Mouse (Mus musculus): ENCODE results near the gene B4galt1.

Gene B4galt1

DNA sequence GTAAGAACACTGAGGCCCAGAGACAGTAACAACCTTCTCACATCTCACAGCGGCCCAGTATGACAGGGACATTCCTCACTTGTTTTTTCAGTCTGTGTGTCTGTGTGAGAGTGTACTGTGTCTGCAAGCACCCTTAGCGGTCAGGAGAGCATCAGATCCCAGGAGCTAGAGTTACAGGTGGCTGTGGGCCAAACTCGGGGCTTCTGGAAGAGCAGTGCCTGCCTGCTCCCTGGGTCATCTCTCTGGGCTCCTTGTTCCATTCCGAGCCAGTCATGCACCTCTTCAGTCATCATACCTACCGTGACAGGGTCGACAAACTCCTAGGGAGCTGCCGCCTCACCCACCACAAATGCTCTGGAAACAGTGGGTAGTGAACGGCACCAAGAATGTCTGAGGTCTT is 10.1 kb downstream of the B4galt1 start:
- no peak for DNase-seq (ENCODE audit: low read depth, low spot score)

DNA sequence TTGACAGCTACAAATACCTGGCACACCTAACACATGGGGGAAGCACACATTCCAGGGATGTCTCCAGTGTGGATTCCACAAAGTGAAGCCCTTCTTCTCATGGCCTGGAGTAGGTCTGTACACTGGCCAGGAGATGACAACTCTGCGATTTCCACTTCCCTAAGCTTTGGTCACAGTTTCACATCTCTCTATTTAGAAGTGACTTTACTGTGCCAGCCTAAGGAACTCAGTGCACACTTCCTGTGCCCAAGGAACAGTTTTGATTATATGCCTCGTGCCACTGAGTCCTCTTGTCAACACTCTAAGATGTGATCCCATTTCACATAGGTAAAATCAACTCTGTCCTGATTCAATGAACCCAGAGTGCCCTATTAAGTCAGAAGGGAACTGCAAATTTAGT is 13.4 kb downstream of the B4galt1 start:
- DNase-seq (ENCODE audit: low read depth, low spot score): peak; percentile 31

- no peak for DNase-seq (ENCODE audit: low read depth, low spot score)
These were observed 14.6 kb downstream of the B4galt1 start for GRCm38 (mm10) chr4:40839251-40839650.

- DNase-seq (ENCODE audit: low read depth, low spot score): no peak
These were observed 16.1 kb downstream of the B4galt1 start for GRCm38 (mm10) chr4:40837451-40838285.

GRCm38 (mm10) chr4:40837008-40837407 is 16.8 kb downstream of the B4galt1 start:
- no peak for DNase-seq (ENCODE audit: low read depth, low spot score)

- no peak for DNase-seq (ENCODE audit: low read depth, low spot score)
These were observed 18.9 kb downstream of the B4galt1 start for GRCm38 (mm10) chr4:40834872-40835271.

GRCm38 (mm10) chr4:40834232-40834786 is 19.5 kb downstream of the B4galt1 start:
- no peak for DNase-seq (ENCODE audit: low read depth, low spot score)

- DNase-seq (ENCODE audit: low read depth, low spot score): no peak
These were observed 20.2 kb downstream of the B4galt1 start for GRCm38 (mm10) chr4:40833381-40834231.

DNA sequence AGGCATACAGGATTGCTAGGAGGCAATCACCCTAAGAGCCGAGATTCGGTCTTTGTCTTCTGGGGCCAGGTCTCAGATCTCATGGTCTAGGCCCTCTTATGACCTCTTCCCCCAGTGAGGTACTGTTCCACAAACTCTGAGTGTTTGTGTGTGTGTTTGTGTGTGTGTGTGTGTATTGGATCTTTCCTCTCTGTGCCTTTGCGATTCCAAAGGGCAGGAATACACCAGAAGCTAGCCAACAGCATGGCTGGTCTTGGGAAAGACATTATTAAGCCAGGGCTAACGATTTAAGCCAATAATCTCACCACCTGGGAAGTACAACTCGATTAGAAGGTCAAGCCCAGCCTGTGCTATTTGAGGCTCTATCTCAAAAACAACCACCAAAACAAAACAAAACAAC is 23.3 kb downstream of the B4galt1 start:
- DNase-seq (ENCODE audit: low read depth, low spot score): no peak

- DNase-seq (ENCODE audit: low read depth, low spot score): no peak
These were observed 24.0 kb downstream of the B4galt1 start for GRCm38 (mm10) chr4:40829654-40830400.

- DNase-seq (ENCODE audit: low read depth, low spot score): no peak
These were observed 24.9 kb downstream of the B4galt1 start for GRCm38 (mm10) chr4:40828910-40829309.

DNA sequence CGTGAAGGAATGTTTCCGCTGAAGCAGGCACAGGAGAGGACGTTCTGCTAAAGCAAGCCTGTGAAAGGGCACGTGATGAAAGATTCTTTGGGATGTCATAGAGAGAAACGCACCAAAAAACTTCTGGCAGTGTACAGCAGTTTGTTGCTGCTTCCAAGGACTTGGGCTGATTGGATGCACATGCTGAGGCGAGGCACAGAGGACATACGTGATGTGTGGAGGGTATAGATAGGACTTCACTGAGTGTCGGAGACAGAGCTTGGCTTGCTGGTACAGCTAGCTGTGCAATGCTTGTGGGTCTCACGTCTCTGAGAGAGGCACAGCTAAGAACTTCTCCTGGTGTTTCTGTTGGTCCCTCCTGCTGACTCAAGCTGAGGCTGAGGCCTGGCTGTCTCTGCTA is 25.9 kb downstream of the B4galt1 start:
- no peak for DNase-seq (ENCODE audit: low read depth, low spot score)

DNA sequence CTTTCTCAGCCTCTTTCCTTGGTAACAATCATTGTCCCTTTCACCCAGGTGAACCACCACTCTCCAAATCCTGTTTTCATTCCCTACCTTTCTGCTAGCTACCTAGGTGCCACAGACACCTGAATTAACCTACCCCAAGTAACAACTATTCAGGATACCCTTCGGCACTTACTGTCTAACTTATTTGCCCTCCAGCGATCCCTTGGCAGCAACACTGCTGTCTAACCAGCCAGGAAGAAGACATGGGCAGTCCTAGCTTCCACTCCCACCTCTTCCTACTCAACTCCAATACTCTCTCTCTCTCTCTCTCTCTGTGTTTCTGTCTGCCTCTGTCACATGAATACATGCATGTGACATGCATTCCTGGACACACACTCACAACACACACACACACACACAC is 27.0 kb downstream of the B4galt1 start:
- DNase-seq (ENCODE audit: low read depth, low spot score): no peak

DNA sequence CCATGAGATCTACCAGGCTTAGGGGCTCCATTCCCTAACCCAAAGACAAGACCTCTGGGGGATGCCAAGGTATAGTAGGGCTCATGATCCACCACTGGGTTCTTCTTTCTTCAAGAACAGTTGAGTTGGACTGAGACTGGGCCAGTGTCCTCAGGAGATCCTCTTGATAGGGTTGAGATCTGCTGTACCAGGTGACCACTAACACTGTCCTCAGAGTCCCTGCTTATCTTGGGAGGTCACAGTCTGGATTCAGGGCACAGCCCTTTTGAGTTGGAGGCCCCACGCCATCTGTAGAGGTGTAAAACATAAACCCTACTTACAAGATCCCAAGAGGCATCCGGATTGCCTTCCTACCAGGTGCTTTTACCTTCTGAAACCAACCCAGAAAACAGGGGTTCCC is 27.8 kb downstream of the B4galt1 start:
- no peak for DNase-seq (ENCODE audit: low read depth, low spot score)

- DNase-seq (ENCODE audit: low read depth, low spot score): no peak
These were observed 28.7 kb downstream of the B4galt1 start for GRCm38 (mm10) chr4:40825146-40825545.

DNA sequence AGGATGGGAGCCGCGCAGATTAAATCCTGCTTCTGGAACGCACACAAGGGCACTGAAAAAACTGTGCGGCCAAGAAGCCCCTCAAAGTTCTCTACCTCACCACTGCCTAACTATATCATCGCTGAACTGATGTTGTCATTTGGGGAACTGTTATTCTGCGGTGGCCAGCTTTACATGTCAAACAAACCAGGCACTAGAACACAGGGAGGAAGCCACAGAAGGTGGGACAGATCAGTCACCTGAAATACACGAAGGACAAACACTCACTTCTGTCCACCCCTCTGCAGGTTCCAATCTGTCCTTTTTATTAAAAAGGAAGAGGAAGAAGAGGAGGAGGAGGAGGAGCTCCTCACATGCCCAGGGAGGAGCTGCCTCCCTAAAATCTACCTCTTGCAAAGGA is 29.3 kb downstream of the B4galt1 start:
- DNase-seq (ENCODE audit: low read depth, low spot score): no peak

DNA sequence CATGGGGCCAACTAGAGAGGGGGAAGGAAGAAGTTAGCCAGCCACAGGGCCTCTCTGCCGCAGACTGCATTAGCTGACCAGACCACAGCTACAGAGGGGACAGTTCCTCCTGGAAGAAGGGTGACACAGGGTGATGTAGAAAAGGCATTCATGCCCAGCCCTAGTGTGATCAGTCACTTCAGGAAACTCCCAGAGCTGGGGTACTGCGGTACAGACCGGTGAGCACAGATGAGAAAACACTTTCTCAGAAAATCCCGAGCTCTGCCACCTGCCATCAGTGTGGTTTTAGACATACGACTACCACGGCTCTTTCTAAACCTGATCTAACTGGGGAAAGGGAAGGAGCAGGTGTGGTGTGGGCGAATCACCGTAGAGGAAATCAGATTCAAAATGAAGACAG is 30.1 kb downstream of the B4galt1 start:
- DNase-seq (ENCODE audit: low read depth, low spot score): peak; percentile 23

- no peak for DNase-seq (ENCODE audit: low read depth, low spot score)
These were observed 30.7 kb downstream of the B4galt1 start for GRCm38 (mm10) chr4:40823151-40823550.

DNA sequence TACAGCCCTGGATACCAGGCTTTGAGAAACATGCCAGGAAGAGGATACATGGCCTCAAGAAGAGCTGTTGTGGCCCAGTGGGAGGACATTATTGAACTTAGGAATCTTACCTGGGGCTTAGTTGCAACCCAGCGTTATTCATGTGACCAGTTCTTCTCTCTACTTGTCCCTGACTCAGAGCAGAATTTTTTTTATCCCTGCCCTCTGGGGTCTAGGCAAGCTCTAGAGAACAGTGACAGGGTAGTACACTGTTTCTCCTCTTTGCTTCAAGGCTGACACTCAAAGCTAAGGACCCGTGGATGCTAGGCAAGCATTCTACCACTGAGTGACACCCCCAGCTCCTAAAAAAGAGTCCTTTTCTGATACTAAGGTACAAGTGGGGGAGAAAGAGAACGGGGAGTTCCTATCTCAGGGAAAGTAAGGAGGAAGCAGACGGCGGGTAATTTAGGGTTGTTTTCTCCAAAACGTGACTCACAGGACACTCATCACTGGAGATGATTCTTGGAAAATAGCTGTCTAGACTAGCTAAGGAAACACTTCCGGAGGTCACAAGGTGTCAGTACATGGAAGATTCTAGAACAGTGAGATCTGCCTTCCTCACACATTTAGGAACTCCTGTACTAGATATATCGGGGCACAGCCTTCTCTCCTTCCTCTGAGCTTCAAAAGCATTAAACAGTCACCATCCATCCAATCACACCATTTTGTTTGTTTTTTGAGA is 32.3 kb downstream of the B4galt1 start:
- DNase-seq (ENCODE audit: low read depth, low spot score): peak; percentile 40

DNA sequence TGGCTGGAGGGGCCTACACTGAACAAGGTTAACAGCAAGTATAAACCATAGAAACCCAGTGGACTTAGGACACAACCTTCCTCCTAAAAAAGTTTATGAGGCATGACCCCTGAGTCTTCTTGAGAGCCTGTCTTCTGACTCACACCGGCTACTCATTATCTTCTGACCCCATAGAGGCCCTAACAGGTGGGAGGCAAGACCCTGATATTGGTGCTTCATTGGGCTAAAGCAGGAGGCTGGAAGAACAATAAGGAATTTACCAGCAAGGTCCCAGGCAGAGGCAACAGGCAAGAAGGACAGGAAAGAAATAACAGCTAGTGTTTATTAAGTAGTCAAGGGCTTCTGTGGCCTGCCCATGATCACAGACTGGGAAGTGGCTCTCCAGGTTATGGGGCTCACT is 32.9 kb downstream of the B4galt1 start:
- DNase-seq (ENCODE audit: low read depth, low spot score): no peak

GRCm38 (mm10) chr4:40820024-40820423 is 33.8 kb downstream of the B4galt1 start:
- DNase-seq (ENCODE audit: low read depth, low spot score): no peak
